Mouse (Mus musculus): ENCODE results near the gene Gm13089.
"Not testable (repeated sequence)": the region's sequence is repeated elsewhere in the genome, so short reads cannot be mapped to it uniquely, and the experiment has no call there.

Gene Gm13089

DNA sequence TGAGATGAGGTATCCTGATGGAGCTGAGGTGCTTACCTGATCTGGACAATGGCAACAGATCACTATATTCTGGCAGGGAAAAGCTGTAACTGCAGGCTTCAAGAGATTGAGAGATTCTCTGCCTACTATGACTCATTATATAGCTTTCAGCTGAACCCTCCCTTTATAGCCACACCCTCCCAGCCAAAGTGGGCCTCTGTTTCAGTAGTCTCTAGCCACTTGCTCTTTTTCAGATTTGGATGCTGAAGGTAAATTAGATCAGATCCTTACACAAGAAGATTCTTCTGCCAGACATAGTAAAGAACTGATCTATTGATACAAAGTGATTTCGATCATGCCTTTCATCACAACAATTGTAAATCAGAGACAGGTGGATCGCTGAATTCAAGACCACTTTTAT lies at the start of gene Gm13089:
Gene Gm13089 (minus strand): TSS at position 101 of the 400 bp plus-strand sequence.
- DNase-seq, result no peak

DNA sequence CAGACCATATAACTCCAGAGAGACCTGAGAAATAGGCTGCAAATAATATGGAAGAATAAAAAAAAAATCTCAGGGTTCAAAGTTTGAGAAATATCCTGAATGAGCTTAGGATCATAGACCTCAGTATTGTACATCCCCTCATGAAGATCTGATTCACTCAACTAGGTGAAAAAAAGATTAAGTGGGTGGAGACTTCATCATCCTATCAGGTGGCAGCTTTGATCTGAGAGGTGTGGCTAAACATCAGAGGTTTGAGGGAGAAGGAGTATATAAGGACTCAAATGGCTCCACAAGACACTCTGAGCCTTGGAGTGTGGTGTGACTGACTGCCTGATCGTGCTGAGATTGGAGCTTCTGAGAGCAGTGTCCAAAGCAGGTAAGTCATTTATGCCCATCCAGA lies 16.6 kb upstream of the Gm13089 start, which contains the start of gene Gm13078:
Gene Gm13078 (plus strand): TSS at position 301 of the 400 bp plus-strand sequence.
- DNase-seq, result no peak

DNA sequence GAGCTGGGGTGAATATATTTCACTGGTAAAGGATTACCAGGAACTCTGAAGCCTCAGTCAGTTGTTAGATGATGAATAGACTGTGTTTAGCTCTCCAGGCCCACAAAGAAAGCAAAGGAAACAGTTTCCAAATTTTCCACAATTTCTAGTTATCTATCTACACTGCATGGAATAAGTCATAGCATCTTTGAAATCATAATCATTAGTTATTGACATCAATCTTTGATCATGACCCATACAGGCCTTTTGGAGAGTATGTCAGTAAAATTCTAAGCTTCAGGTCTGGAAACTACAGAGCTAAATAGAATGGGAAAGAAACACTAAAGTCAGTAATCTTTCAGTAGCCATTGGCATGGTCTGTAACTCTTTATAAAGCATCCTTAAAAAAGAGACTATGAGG lies 45.4 kb downstream of the Gm13089 start, which contains the start of gene Gm13088:
Gene Gm13088 (minus strand): TSS at position 101 of the 400 bp plus-strand sequence.
- DNase-seq, result not testable (repeated sequence)

Measured in cerebellum, postnatal 25 days (tissue).